Mouse (Mus musculus): ENCODE data around the gene Filip1l. TPM values are rescaled to one million over a fixed set of nuclear protein-coding genes. Genes with fewer than 3 reads are reported as not detected.

Gene Filip1l
- polyA plus RNA-seq, 1 experiment from 2014 or later = 11.8 TPM

DNA sequence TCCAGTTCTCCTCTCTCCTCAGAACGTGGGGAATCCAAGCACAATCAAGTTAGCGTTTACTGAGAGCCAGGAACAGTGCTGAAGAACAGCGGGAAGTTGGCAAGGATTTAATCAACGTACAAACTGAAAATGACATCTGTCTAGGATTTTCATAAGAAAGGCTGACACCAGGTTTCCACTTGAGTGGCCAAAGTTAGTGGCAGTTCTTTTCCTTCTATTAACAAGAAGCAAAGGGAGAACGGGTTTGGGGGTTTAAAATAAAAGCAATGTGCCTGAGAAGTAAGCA lies 12.3 kb upstream of the Filip1l start:
- Histone ChIP-seq H3K9ac (ENCODE audit: low read depth, low read length) (no peak overlapping the region), H3K27ac (ENCODE audit: low read depth, low read length) (no peak overlapping the region), H3K9me3 (ENCODE audit: control insufficient read depth, low read length) (no peaks in the 10 kb centered on the region), H3K27me3 (ENCODE audit: control insufficient read depth, insufficient read depth, low read length) (no peaks in the 10 kb centered on the region), H3K4me1 (replicated peaks; ENCODE audit: control insufficient read depth, insufficient read depth, low read length) (no peaks in the 10 kb centered on the region), H3K36me3 (ENCODE audit: control insufficient read depth, insufficient read depth, low read length) (no peaks in the 10 kb centered on the region), H3K4me3 (ENCODE audit: low read depth, low read length) (no peak overlapping the region), H3K4me2 (replicated peaks; ENCODE audit: low read depth, low read length) (no peak overlapping the region)
- 78% methylated on average over 5 of the region's 5 CpGs for WGBS
- ATAC-seq (ENCODE audit: low FRiP score) = no peak
- DNase-seq (ENCODE audit: low spot score) = no peak

DNA sequence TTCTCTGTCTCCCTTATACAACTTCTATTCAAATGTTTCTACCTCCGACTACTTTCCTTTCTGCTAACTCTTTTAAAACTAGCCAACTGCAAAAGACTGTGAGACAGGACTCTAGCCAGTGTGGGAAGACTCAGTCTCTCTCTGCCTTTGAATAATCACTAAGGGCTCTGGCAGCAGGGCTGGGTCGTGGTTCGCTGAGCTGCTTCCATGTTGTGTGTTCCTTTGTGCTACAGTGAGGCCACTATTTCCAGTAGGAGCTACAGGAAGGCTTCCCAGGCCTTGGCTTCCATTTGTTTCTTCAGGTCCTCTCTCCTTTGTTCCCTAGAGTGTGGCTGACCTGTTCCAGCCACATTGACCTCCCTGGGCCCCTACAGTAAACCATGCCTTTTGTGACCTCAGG lies 6.6 kb upstream of the Filip1l start:
- WGBS = 73% methylated on average over 3 of the region's 3 CpGs
- no peak for DNase-seq (ENCODE audit: low spot score)

DNA sequence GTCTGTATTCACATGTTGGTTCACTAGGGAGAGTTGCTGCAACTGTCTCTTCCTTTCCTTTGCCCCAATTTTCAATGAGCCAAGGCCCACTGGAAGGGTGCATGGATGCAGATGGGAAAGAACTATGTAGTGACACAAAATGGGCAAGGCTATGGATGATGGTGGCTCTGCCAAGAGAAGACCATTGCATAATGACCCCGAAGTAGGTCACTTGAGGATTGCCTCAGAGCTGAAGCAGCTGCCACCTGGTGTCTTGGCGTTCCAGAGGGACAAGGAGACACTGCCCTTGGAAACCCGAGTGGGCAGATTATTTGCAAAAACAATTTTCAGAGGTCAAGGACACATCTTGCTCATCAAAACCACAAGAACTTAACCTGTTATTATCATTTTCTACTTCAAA lies 3.9 kb upstream of the Filip1l start:
- Histone ChIP-seq H3K36me3 (ENCODE audit: control insufficient read depth, insufficient read depth, low read length) (no peaks in the 10 kb centered on the region), H3K4me1 (replicated peaks; ENCODE audit: control insufficient read depth, insufficient read depth, low read length) (no peaks in the 10 kb centered on the region; the same call in 1 of the 2 replicates), H3K9me3 (ENCODE audit: control insufficient read depth, low read length) (no peaks in the 10 kb centered on the region), H3K27ac (ENCODE audit: low read depth, low read length) (no peak overlapping the region), H3K4me2 (replicated peaks; ENCODE audit: low read depth, low read length) (no peak overlapping the region), H3K4me3 (ENCODE audit: low read depth, low read length) (no peak overlapping the region), H3K9ac (ENCODE audit: low read depth, low read length) (no peak overlapping the region), H3K27me3 (ENCODE audit: control insufficient read depth, insufficient read depth, low read length) (no peaks in the 10 kb centered on the region)
- ATAC-seq (ENCODE audit: low FRiP score) = no peak
- no peak for DNase-seq (ENCODE audit: low spot score)
- WGBS = 86% methylated on average over 3 of the region's 3 CpGs

More for the DNA sequence above, 6.6 kb upstream of the Filip1l start:
- Histone ChIP-seq H3K27ac (ENCODE audit: low read depth, low read length) (no peak overlapping the region), H3K4me1 (replicated peaks; ENCODE audit: control insufficient read depth, insufficient read depth, low read length) (no peaks in the 10 kb centered on the region), H3K36me3 (ENCODE audit: control insufficient read depth, insufficient read depth, low read length) (no peaks in the 10 kb centered on the region), H3K4me2 (replicated peaks; ENCODE audit: low read depth, low read length) (no peak overlapping the region), H3K9me3 (ENCODE audit: control insufficient read depth, low read length) (no peaks in the 10 kb centered on the region), H3K4me3 (ENCODE audit: low read depth, low read length) (no peak overlapping the region), H3K27me3 (ENCODE audit: control insufficient read depth, insufficient read depth, low read length) (no peaks in the 10 kb centered on the region), H3K9ac (ENCODE audit: low read depth, low read length) (no peak overlapping the region)
- no peak for ATAC-seq (ENCODE audit: low FRiP score)

- Histone ChIP-seq H3K27me3 (ENCODE audit: control insufficient read depth, insufficient read depth, low read length) (no peaks in the 10 kb centered on the region), H3K9ac (ENCODE audit: low read depth, low read length) (no peak overlapping the region), H3K36me3 (ENCODE audit: control insufficient read depth, insufficient read depth, low read length) (no peaks in the 10 kb centered on the region), H3K4me1 (replicated peaks; ENCODE audit: control insufficient read depth, insufficient read depth, low read length) (no peaks in the 10 kb centered on the region; the same call in 1 of the 2 replicates), H3K4me3 (ENCODE audit: low read depth, low read length) (no peak overlapping the region), H3K9me3 (ENCODE audit: control insufficient read depth, low read length) (no peaks in the 10 kb centered on the region), H3K4me2 (replicated peaks; ENCODE audit: low read depth, low read length) (no peak overlapping the region), H3K27ac (ENCODE audit: low read depth, low read length) (no peak overlapping the region)
- no peak for ATAC-seq (ENCODE audit: low FRiP score)
- DNase-seq (ENCODE audit: low spot score) = no peak
- WGBS = 65% methylated on average over 3 of the region's 3 CpGs
These were observed 3.2 kb upstream of the Filip1l start for GRCm38 (mm10) chr16:57349689-57350088.

DNA sequence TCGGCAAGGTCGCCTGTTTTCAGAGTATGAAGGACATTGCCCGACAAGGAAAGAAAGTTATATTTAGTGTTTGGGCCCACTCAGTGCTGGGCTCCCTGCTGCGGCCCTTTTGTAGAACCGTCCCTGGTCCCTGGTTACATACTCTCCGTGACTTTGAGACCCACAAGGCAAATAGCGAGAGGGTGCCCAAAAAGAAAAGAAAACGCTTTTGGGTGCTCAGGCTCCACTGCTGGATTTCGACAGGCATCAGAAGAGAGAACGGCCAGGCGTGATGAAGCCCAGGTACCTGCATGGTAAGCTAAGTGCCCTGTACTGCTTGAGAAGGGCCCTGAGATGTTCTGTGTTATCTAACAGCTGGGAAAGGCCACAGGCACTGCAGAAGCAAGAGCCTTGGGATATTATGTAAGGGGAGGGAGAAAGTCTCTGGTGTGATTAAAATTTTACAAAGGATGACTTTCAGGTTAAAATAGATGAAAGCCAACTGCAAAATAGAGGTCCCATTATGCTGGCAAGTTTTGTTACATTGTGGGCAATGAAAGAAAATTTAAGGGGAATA lies 351 bp downstream of the Filip1l start:
- WGBS = 85% methylated on average over 11 of the region's 11 CpGs
- no peak for ATAC-seq (ENCODE audit: low FRiP score)

DNA sequence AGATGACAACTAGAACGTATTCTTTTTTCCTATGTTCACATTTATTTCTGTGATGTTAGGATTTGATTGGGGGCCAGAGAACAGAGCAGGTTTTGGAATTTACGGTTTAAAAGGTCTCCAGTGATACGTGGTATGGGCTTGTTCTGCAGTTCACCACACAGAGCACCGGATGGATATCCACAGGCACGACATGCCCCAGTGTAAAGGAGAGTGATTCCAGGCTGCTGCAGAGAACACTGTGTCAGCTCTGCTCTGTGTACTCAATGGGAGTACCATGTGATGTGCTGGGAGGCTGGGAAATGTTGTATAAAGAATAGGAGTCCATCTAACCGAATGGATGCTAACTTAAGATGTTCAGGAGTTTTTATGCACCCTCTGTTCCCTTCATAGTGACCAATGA lies 1.0 kb downstream of the Filip1l start:
- ATAC-seq (ENCODE audit: low FRiP score) (no peak), DNase-seq (ENCODE audit: low spot score) (no peak)
- no peaks in the 10 kb centered on the region for H3K27me3 ChIP-seq (ENCODE audit: control insufficient read depth, insufficient read depth, low read length)
- 87% methylated on average over 6 of the region's 6 CpGs for WGBS
- no peak overlapping the region for H3K4me3 ChIP-seq (ENCODE audit: low read depth, low read length)
- no peak overlapping the region for H3K9ac ChIP-seq (ENCODE audit: low read depth, low read length)
- no peak overlapping the region for H3K27ac ChIP-seq (ENCODE audit: low read depth, low read length)
- H3K9me3 ChIP-seq (ENCODE audit: control insufficient read depth, low read length) = no peaks in the 10 kb centered on the region
- no peaks in the 10 kb centered on the region; the same call in 1 of the 2 replicates for H3K4me1 ChIP-seq (replicated peaks; ENCODE audit: control insufficient read depth, insufficient read depth, low read length)
- H3K36me3 ChIP-seq (ENCODE audit: control insufficient read depth, insufficient read depth, low read length) = no peaks in the 10 kb centered on the region
- H3K4me2 ChIP-seq (replicated peaks; ENCODE audit: low read depth, low read length) = no peak overlapping the region

More for the DNA sequence above, 351 bp downstream of the Filip1l start:
- H3K4me1 ChIP-seq (replicated peaks; ENCODE audit: control insufficient read depth, insufficient read depth, low read length) = no peaks in the 10 kb centered on the region; the same call in 1 of the 2 replicates
- no peak overlapping the region for H3K27ac ChIP-seq (ENCODE audit: low read depth, low read length)
- H3K9me3 ChIP-seq (ENCODE audit: control insufficient read depth, low read length) = no peaks in the 10 kb centered on the region
- no peaks in the 10 kb centered on the region for H3K36me3 ChIP-seq (ENCODE audit: control insufficient read depth, insufficient read depth, low read length)
- H3K27me3 ChIP-seq (ENCODE audit: control insufficient read depth, insufficient read depth, low read length) = no peaks in the 10 kb centered on the region
- no peak overlapping the region for H3K4me3 ChIP-seq (ENCODE audit: low read depth, low read length)
- no peak for DNase-seq (ENCODE audit: low spot score)
- H3K9ac ChIP-seq (ENCODE audit: low read depth, low read length) = no peak overlapping the region
- H3K4me2 ChIP-seq (replicated peaks; ENCODE audit: low read depth, low read length) = no peak overlapping the region

GRCm38 (mm10) chr16:57356454-57356853 lies 3.6 kb downstream of the Filip1l start:
- Histone ChIP-seq H3K36me3 (ENCODE audit: control insufficient read depth, insufficient read depth, low read length) (no peaks in the 10 kb centered on the region), H3K4me2 (replicated peaks; ENCODE audit: low read depth, low read length) (no peak overlapping the region), H3K27ac (ENCODE audit: low read depth, low read length) (no peak overlapping the region), H3K9ac (ENCODE audit: low read depth, low read length) (no peak overlapping the region), H3K9me3 (ENCODE audit: control insufficient read depth, low read length) (no peaks in the 10 kb centered on the region), H3K4me1 (replicated peaks; ENCODE audit: control insufficient read depth, insufficient read depth, low read length) (no peaks in the 10 kb centered on the region; the same call in 1 of the 2 replicates), H3K4me3 (ENCODE audit: low read depth, low read length) (no peak overlapping the region), H3K27me3 (ENCODE audit: control insufficient read depth, insufficient read depth, low read length) (no peaks in the 10 kb centered on the region)
- ATAC-seq (ENCODE audit: low FRiP score) = no peak
- no peak for DNase-seq (ENCODE audit: low spot score)
- WGBS = 76% methylated on average over 6 of the region's 6 CpGs

DNA sequence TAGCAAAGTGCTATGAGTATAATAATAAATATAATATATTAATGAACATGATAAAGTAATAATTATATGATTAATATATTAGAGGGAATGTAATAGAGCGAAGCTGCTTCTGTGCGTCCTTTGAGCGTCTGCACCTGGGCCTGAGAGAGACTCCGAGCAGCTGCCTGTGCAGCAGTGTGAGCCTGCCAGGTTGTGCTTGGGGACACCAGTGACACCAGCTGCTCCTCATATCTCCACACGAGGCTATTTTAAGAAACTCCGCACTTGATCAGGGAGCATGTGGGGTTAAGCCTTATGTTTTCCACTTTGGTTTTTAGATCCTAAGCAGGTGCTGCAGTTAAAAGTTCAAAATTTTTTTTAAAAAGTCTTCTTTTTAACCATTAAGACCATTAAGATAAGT lies 4.1 kb downstream of the Filip1l start:
- DNase-seq (ENCODE audit: low spot score) (no peak), ATAC-seq (ENCODE audit: low FRiP score) (no peak)
- Histone ChIP-seq H3K4me3 (ENCODE audit: low read depth, low read length) (no peak overlapping the region), H3K4me2 (replicated peaks; ENCODE audit: low read depth, low read length) (no peak overlapping the region), H3K9me3 (ENCODE audit: control insufficient read depth, low read length) (no peaks in the 10 kb centered on the region), H3K9ac (ENCODE audit: low read depth, low read length) (no peak overlapping the region), H3K27me3 (ENCODE audit: control insufficient read depth, insufficient read depth, low read length) (no peaks in the 10 kb centered on the region), H3K36me3 (ENCODE audit: control insufficient read depth, insufficient read depth, low read length) (no peaks in the 10 kb centered on the region), H3K4me1 (replicated peaks; ENCODE audit: control insufficient read depth, insufficient read depth, low read length) (no peaks in the 10 kb centered on the region; the same call in 1 of the 2 replicates), H3K27ac (ENCODE audit: low read depth, low read length) (no peak overlapping the region)
- WGBS = 94% methylated on average over 6 of the region's 6 CpGs

DNA sequence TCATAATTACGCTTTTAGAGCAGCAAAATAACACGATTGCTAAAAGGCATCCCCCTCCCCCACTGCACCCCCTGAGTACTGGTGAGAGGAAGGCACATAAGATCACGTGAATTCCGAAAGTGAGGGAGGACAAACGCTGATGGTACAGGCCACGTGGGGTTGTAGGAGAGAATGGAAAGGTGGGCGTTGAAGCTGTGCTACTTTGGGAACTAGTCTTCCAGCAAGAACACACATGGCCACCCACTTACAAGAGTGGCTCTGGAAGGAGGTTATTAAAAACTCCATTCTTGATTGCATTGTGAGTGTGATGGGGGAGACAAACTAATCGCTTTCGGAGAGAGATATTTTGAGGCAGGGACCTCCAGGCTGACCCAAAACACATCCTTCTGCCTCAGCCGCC lies 6.4 kb downstream of the Filip1l start:
- Histone ChIP-seq H3K4me1 (replicated peaks; ENCODE audit: control insufficient read depth, insufficient read depth, low read length) (no peaks in the 10 kb centered on the region), H3K9me3 (ENCODE audit: control insufficient read depth, low read length) (no peaks in the 10 kb centered on the region), H3K27me3 (ENCODE audit: control insufficient read depth, insufficient read depth, low read length) (no peaks in the 10 kb centered on the region), H3K4me3 (ENCODE audit: low read depth, low read length) (no peak overlapping the region), H3K36me3 (ENCODE audit: control insufficient read depth, insufficient read depth, low read length) (no peaks in the 10 kb centered on the region), H3K9ac (ENCODE audit: low read depth, low read length) (no peak overlapping the region), H3K4me2 (replicated peaks; ENCODE audit: low read depth, low read length) (no peak overlapping the region), H3K27ac (ENCODE audit: low read depth, low read length) (no peak overlapping the region)
- DNase-seq (ENCODE audit: low spot score) = no peak
- no peak for ATAC-seq (ENCODE audit: low FRiP score)
- WGBS = 93% methylated on average over 10 of the region's 10 CpGs
